Mouse (Mus musculus) heart, postnatal 0 days (tissue): ENCODE results near the gene Ptbp1.

Experiments used
- CTCF ChIP-seq: IDR thresholded peaks from 2 replicates; pipeline ENCODE4 v1.5.1; 2016; ENCODE audit warnings: antibody characterized with exemption, control low read depth, low read depth
- EP300 ChIP-seq: IDR thresholded peaks from 2 replicates; pipeline ENCODE4 v1.6.1; 2016; ENCODE audit warnings: antibody characterized with exemption, low read depth

GRCm38 (mm10) chr10:79873313-79873712, 19.1 kb downstream of the Ptbp1 start:
- no peak for TF ChIP-seq CTCF
- no peak for TF ChIP-seq EP300
